Mouse (Mus musculus): ENCODE measurements around the gene Sf3b1. TPM values are rescaled to one million over a fixed set of nuclear protein-coding genes. Genes with fewer than 3 reads are reported as not detected.
A peak's percentile ranks its signal among the peaks of the same experiment; 100 is the strongest.

Gene Sf3b1
- polyA plus RNA-seq, 1 experiment from 2014 or later: 304 TPM

- H3K27ac ChIP-seq: no peak overlapping the region
- no peak for DNase-seq (ENCODE audit: low spot score)
- H3K9ac ChIP-seq: no peak overlapping the region
- H3K4me3 ChIP-seq (replicated peaks; ENCODE audit: low read length): no peak overlapping the region
- H3K9me3 ChIP-seq (ENCODE audit: control insufficient read depth, low read length): no peaks in the 10 kb centered on the region
- no peak overlapping the region for H3K4me2 ChIP-seq (replicated peaks)
- no peaks in the 10 kb centered on the region for H3K4me1 ChIP-seq (replicated peaks; ENCODE audit: control insufficient read depth, insufficient read depth, low read length)
- H3K27me3 ChIP-seq (ENCODE audit: control insufficient read depth, insufficient read depth, low read length): no peaks in the 10 kb centered on the region
- ATAC-seq (ENCODE audit: low FRiP score): no peak
- H3K36me3 ChIP-seq (replicated peaks; ENCODE audit: control insufficient read depth, insufficient read depth): no peaks in the 10 kb centered on the region
Observed at GRCm38 (mm10) chr1:55031026-55031779, 3.9 kb upstream of the Sf3b1 start.

GRCm38 (mm10) chr1:55029446-55029845, 2.2 kb upstream of the Sf3b1 start:
- ATAC-seq (ENCODE audit: low FRiP score): no peak
- 73% methylated on average over 4 of the region's 4 CpGs for WGBS

GRCm38 (mm10) chr1:55028512-55029249, 1.4 kb upstream of the Sf3b1 start:
- ATAC-seq (ENCODE audit: low FRiP score) (no peak), DNase-seq (ENCODE audit: low spot score) (no peak)
- no peaks in the 10 kb centered on the region for H3K9me3 ChIP-seq (ENCODE audit: control insufficient read depth, low read length)
- H3K27ac ChIP-seq: no peak overlapping the region
- no peaks in the 10 kb centered on the region for H3K27me3 ChIP-seq (ENCODE audit: control insufficient read depth, insufficient read depth, low read length)
- H3K36me3 ChIP-seq (replicated peaks; ENCODE audit: control insufficient read depth, insufficient read depth): no peaks in the 10 kb centered on the region
- peaks cover 15% of the 10 kb centered on the region for H3K4me1 ChIP-seq (replicated peaks; ENCODE audit: control insufficient read depth, insufficient read depth, low read length)
- WGBS: 88% methylated on average over 11 of the region's 11 CpGs
- no peak overlapping the region for H3K9ac ChIP-seq
- no peak overlapping the region for H3K4me2 ChIP-seq (replicated peaks)
- H3K4me3 ChIP-seq (replicated peaks; ENCODE audit: low read length): no peak overlapping the region

More at GRCm38 (mm10) chr1:55029446-55029845, 2.2 kb upstream of the Sf3b1 start:
- H3K4me2 ChIP-seq (replicated peaks): no peak overlapping the region
- no peak overlapping the region for H3K4me3 ChIP-seq (replicated peaks; ENCODE audit: low read length)
- H3K9me3 ChIP-seq (ENCODE audit: control insufficient read depth, low read length): no peaks in the 10 kb centered on the region
- H3K9ac ChIP-seq: no peak overlapping the region
- peaks cover 12% of the 10 kb centered on the region for H3K4me1 ChIP-seq (replicated peaks; ENCODE audit: control insufficient read depth, insufficient read depth, low read length)
- no peak for DNase-seq (ENCODE audit: low spot score)
- no peak overlapping the region for H3K27ac ChIP-seq
- no peaks in the 10 kb centered on the region for H3K36me3 ChIP-seq (replicated peaks; ENCODE audit: control insufficient read depth, insufficient read depth)
- no peaks in the 10 kb centered on the region for H3K27me3 ChIP-seq (ENCODE audit: control insufficient read depth, insufficient read depth, low read length)

GRCm38 (mm10) chr1:55027966-55028365, 685 bp upstream of the Sf3b1 start:
- H3K27ac ChIP-seq: no peak overlapping the region
- WGBS: 92% methylated on average over 1 of the region's 1 CpGs

GRCm38 (mm10) chr1:55026444-55027252, 633 bp downstream of the Sf3b1 start:
- Histone ChIP-seq H3K9me3 (ENCODE audit: control insufficient read depth, low read length) (no peaks in the 10 kb centered on the region), H3K4me3 (replicated peaks; ENCODE audit: low read length) (peak overlapping the region; percentile 92), H3K4me1 (replicated peaks; ENCODE audit: control insufficient read depth, insufficient read depth, low read length) (peaks cover 15% of the 10 kb centered on the region), H3K36me3 (replicated peaks; ENCODE audit: control insufficient read depth, insufficient read depth) (no peaks in the 10 kb centered on the region), H3K27me3 (ENCODE audit: control insufficient read depth, insufficient read depth, low read length) (no peaks in the 10 kb centered on the region), H3K4me2 (replicated peaks) (peak overlapping the region; percentile 97), H3K9ac (peak overlapping the region; percentile 96), H3K27ac (peak overlapping the region; percentile 96)
- DNase-seq (ENCODE audit: low spot score) (peak; percentile 28), ATAC-seq (ENCODE audit: low FRiP score) (peak; percentile 72)
- WGBS: under 1% methylated on average over 55 of the region's 55 CpGs

More at GRCm38 (mm10) chr1:55027966-55028365, 685 bp upstream of the Sf3b1 start:
- no peaks in the 10 kb centered on the region for H3K36me3 ChIP-seq (replicated peaks; ENCODE audit: control insufficient read depth, insufficient read depth)
- H3K9ac ChIP-seq: peak overlapping the region; percentile 96; the same call in 1 of the 2 replicates
- H3K4me3 ChIP-seq (replicated peaks; ENCODE audit: low read length): peak overlapping the region; percentile 92
- no peaks in the 10 kb centered on the region for H3K27me3 ChIP-seq (ENCODE audit: control insufficient read depth, insufficient read depth, low read length)
- H3K4me1 ChIP-seq (replicated peaks; ENCODE audit: control insufficient read depth, insufficient read depth, low read length): peaks cover 15% of the 10 kb centered on the region
- DNase-seq (ENCODE audit: low spot score) (no peak), ATAC-seq (ENCODE audit: low FRiP score) (no peak)
- H3K9me3 ChIP-seq (ENCODE audit: control insufficient read depth, low read length): no peaks in the 10 kb centered on the region
- H3K4me2 ChIP-seq (replicated peaks): peak overlapping the region; percentile 39; the same call in 1 of the 2 replicates

GRCm38 (mm10) chr1:55025656-55026430, 1.4 kb downstream of the Sf3b1 start:
- H3K9me3 ChIP-seq (ENCODE audit: control insufficient read depth, low read length): no peaks in the 10 kb centered on the region
- WGBS: 19% methylated on average over 10 of the region's 10 CpGs
- H3K36me3 ChIP-seq (replicated peaks; ENCODE audit: control insufficient read depth, insufficient read depth): no peaks in the 10 kb centered on the region
- H3K9ac ChIP-seq: peak overlapping the region; percentile 96
- H3K4me3 ChIP-seq (replicated peaks; ENCODE audit: low read length): peak overlapping the region; percentile 92
- DNase-seq (ENCODE audit: low spot score) (no peak), ATAC-seq (ENCODE audit: low FRiP score) (no peak)
- no peaks in the 10 kb centered on the region for H3K27me3 ChIP-seq (ENCODE audit: control insufficient read depth, insufficient read depth, low read length)
- H3K4me1 ChIP-seq (replicated peaks; ENCODE audit: control insufficient read depth, insufficient read depth, low read length): peaks cover 15% of the 10 kb centered on the region
- H3K27ac ChIP-seq: peak overlapping the region; percentile 96; the same call in 1 of the 2 replicates
- peak overlapping the region; percentile 97 for H3K4me2 ChIP-seq (replicated peaks)

- Histone ChIP-seq H3K9me3 (ENCODE audit: control insufficient read depth, low read length) (no peaks in the 10 kb centered on the region), H3K27me3 (ENCODE audit: control insufficient read depth, insufficient read depth, low read length) (no peaks in the 10 kb centered on the region), H3K36me3 (replicated peaks; ENCODE audit: control insufficient read depth, insufficient read depth) (peaks cover 24% of the 10 kb centered on the region), H3K4me1 (replicated peaks; ENCODE audit: control insufficient read depth, insufficient read depth, low read length) (peaks cover 15% of the 10 kb centered on the region), H3K4me3 (replicated peaks; ENCODE audit: low read length) (no peak overlapping the region), H3K27ac (no peak overlapping the region), H3K4me2 (replicated peaks) (no peak overlapping the region), H3K9ac (no peak overlapping the region)
- ATAC-seq (ENCODE audit: low FRiP score): no peak
- DNase-seq (ENCODE audit: low spot score): no peak
Observed at GRCm38 (mm10) chr1:55021907-55022306, 5.4 kb downstream of the Sf3b1 start.

- Histone ChIP-seq H3K27ac (no peak overlapping the region), H3K9ac (no peak overlapping the region), H3K36me3 (replicated peaks; ENCODE audit: control insufficient read depth, insufficient read depth) (peaks cover 89% of the 10 kb centered on the region), H3K4me1 (replicated peaks; ENCODE audit: control insufficient read depth, insufficient read depth, low read length) (no peaks in the 10 kb centered on the region), H3K4me3 (replicated peaks; ENCODE audit: low read length) (no peak overlapping the region), H3K4me2 (replicated peaks) (no peak overlapping the region), H3K27me3 (ENCODE audit: control insufficient read depth, insufficient read depth, low read length) (no peaks in the 10 kb centered on the region), H3K9me3 (ENCODE audit: control insufficient read depth, low read length) (no peaks in the 10 kb centered on the region)
- DNase-seq (ENCODE audit: low spot score) (no peak), ATAC-seq (ENCODE audit: low FRiP score) (no peak)
- WGBS: 57% methylated on average over 3 of the region's 3 CpGs
Observed at GRCm38 (mm10) chr1:55012513-55012912, 14.8 kb downstream of the Sf3b1 start.

All from hindbrain, embryonic 14.5 days (tissue).